In the genomic region with DNA sequence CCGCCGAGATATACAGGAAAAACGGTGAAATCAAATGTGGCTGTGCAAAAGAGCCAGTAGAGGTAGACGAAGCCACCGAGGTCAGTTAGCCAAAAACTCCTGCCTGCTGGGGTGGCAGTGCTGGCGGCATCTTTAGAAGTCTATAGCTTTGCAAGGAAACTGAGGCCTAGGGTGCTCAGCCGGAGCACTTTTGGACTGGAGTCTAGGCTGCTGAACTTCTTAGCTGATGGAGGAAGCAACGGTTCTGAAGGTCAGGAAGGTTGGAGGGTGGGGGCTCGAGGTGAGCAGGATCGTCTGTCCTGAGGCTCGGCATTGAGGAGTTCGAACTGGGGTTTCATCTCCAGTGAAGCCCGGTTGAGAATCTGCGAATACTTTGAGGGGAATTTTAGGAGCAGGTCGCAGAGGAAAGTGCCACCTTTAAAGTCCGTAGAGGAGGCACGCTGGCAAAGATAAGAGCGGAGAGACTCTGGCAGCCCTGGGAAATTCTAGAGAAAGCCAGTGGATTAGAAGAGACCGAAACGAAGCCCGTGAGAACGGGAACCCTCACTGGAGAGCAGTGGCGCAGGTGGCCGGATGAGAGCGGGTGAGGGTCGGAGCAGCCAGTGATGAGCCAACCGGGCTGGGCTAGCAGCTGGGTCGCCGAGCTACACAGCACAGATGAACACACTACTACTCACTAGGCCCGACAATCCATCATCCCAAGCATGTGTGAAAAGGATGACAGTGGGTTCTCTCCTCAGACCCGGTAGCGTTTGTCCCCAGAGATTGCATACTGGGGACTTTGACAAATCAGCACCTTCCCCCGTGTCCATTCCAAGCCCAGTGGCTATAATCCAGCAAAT, we compare ENCODE assay signal across 8 mouse cellular contexts.
DNase-seq lines count a peak whose midpoint lies in the region; ATAC-seq and TF ChIP-seq lines count a peak whose summit lies in the region.

No protein-coding gene starts in this region.

- peak overlapping the region; percentile 77 for H3K4me2 ChIP-seq in forebrain, embryonic 11.5 days (ENCODE audit: low read depth, low read length, severe bottlenecking)
- H3K4me2 ChIP-seq in intestine, embryonic 14.5 days (ENCODE audit: low read length), result peak overlapping the region; percentile 62
- H3K4me2 ChIP-seq in stomach, embryonic 15.5 days, result peak overlapping the region; percentile 68

- no peaks in the 10 kb centered on the region; the same call in 1 of the 2 replicates for H3K27me3 ChIP-seq in cerebellum, adult 2 months (ENCODE audit: control insufficient read depth, insufficient read depth, low read length)
- H3K27me3 ChIP-seq in forebrain, embryonic 11.5 days (ENCODE audit: control insufficient read depth, insufficient read depth, low read length), result peaks cover 17% of the 10 kb centered on the region
- peaks cover 17% of the 10 kb centered on the region for H3K27me3 ChIP-seq in intestine, embryonic 14.5 days (replicated peaks; ENCODE audit: control insufficient read depth, insufficient read depth, low read length)
- H3K27me3 ChIP-seq in stomach, embryonic 15.5 days (replicated peaks), result 0 out of 2 replicates have a peak, but pooled peaks cover 7% of the 10 kb centered on the region

- no peak overlapping the region for H3K27ac ChIP-seq in cerebellum, adult 2 months (ENCODE audit: insufficient read depth, low read length)
- no peak overlapping the region for H3K27ac ChIP-seq in forebrain, embryonic 11.5 days (ENCODE audit: low read depth, low read length)
- H3K27ac ChIP-seq in intestine, embryonic 14.5 days (ENCODE audit: low read depth), result no peak overlapping the region
- H3K27ac ChIP-seq in macrophage, result no peak overlapping the region
- H3K27ac ChIP-seq in stomach, embryonic 15.5 days, result no peak overlapping the region

- 12% methylated on average over 33 of the region's 33 CpGs for WGBS in cerebellum, adult 2 months
- WGBS in forebrain, embryonic 11.5 days, result 3% methylated on average over 33 of the region's 33 CpGs
- 7% methylated on average over 33 of the region's 33 CpGs for WGBS in intestine, embryonic 14.5 days
- 6% methylated on average over 33 of the region's 33 CpGs for WGBS in macrophage (ENCODE audit: missing documents)
- WGBS in stomach, embryonic 15.5 days, result 13% methylated on average over 33 of the region's 33 CpGs

- no peaks in the 10 kb centered on the region for H3K4me1 ChIP-seq in cerebellum, adult 2 months (ENCODE audit: control insufficient read depth, insufficient read depth, low read length)
- H3K4me1 ChIP-seq in forebrain, embryonic 11.5 days (replicated peaks; ENCODE audit: control insufficient read depth, insufficient read depth, low read length), result peaks cover 11% of the 10 kb centered on the region; the same call in 1 of the 2 replicates
- H3K4me1 ChIP-seq in intestine, embryonic 14.5 days (replicated peaks; ENCODE audit: control insufficient read depth, insufficient read depth, low read length), result peaks cover 19% of the 10 kb centered on the region
- peaks cover 16% of the 10 kb centered on the region for H3K4me1 ChIP-seq in stomach, embryonic 15.5 days

- no peaks in the 10 kb centered on the region for H3K79me2 ChIP-seq in macrophage (ENCODE audit: inconsistent target)

- no peaks in the 10 kb centered on the region for H3K9me3 ChIP-seq in forebrain, embryonic 11.5 days (ENCODE audit: control insufficient read depth, low read length)
- H3K9me3 ChIP-seq in intestine, embryonic 14.5 days (ENCODE audit: control insufficient read depth, low read length), result no peaks in the 10 kb centered on the region
- no peaks in the 10 kb centered on the region for H3K9me3 ChIP-seq in stomach, embryonic 15.5 days

- H3K36me3 ChIP-seq in forebrain, embryonic 11.5 days (ENCODE audit: control insufficient read depth, insufficient read depth, low read length), result no peaks in the 10 kb centered on the region
- no peaks in the 10 kb centered on the region for H3K36me3 ChIP-seq in intestine, embryonic 14.5 days (ENCODE audit: control insufficient read depth, insufficient read depth, low read length)
- no peaks in the 10 kb centered on the region for H3K36me3 ChIP-seq in macrophage (ENCODE audit: inconsistent target)
- no peaks in the 10 kb centered on the region for H3K36me3 ChIP-seq in stomach, embryonic 15.5 days

- TF ChIP-seq CTCF in cerebellum, adult 2 months (IDR thresholded peaks at IDR 0.05; ENCODE audit: borderline replicate concordance, insufficient read depth, low read depth, low read length), result no peak

- H3K4me3 ChIP-seq in cerebellum, adult 2 months (replicated peaks; ENCODE audit: insufficient read depth, low read depth, low read length), result no peak overlapping the region
- peak overlapping the region; percentile 37 for H3K4me3 ChIP-seq in forebrain, embryonic 11.5 days (ENCODE audit: low read depth, low read length)
- H3K4me3 ChIP-seq in intestine, embryonic 14.5 days (ENCODE audit: low read depth, low read length), result peak overlapping the region; percentile 37
- H3K4me3 ChIP-seq in macrophage (ENCODE audit: inconsistent target), result peak overlapping the region; percentile 20
- peak overlapping the region; percentile 41 for H3K4me3 ChIP-seq in stomach, embryonic 15.5 days (replicated peaks)

- ATAC-seq in forebrain, embryonic 11.5 days (replicated peaks; ENCODE audit: low FRiP score), result no peak; the same call in 1 of the 2 replicates
- ATAC-seq in intestine, embryonic 14.5 days (replicated peaks; ENCODE audit: low FRiP score, low TSS enrichment, low read depth), result no peak
- no peak for ATAC-seq in stomach, embryonic 15.5 days (ENCODE audit: insufficient read depth, low FRiP score, low read depth)

- H3K9ac ChIP-seq in forebrain, embryonic 11.5 days (ENCODE audit: low read length), result peak overlapping the region; percentile 35; the same call in 1 of the 2 replicates
- H3K9ac ChIP-seq in intestine, embryonic 14.5 days (ENCODE audit: low read length), result peak overlapping the region; percentile 32; the same call in 1 of the 2 replicates
- no peak overlapping the region for H3K9ac ChIP-seq in stomach, embryonic 15.5 days

- TF ChIP-seq POLR2A in cerebellum, adult 2 months (IDR thresholded peaks at IDR 0.05; ENCODE audit: borderline replicate concordance, insufficient read depth, low read length), result no peak

- DNase-seq in cerebellum, postnatal 25 days, result peak; percentile 8 to 10
- DNase-seq in cerebellum, adult 2 months, result no peak
- DNase-seq in CD8-positive naive resting alpha-beta T cell, adult 2 months (ENCODE audit: low read depth in 2 of 2, low spot score in 2 of 2), result peak; percentile 7 to 32
- DNase-seq in forebrain, embryonic 11.5 days (ENCODE audit: low spot score), result peak; percentile 64
- DNase-seq in intestine, embryonic 14.5 days (ENCODE audit: low spot score), result no peak
- DNase-seq in right cerebral cortex, postnatal 36 days (ENCODE audit: low spot score in 2 of 2), result no peak

Comparison
In these comparisons a context has a peak if more than half of its experiments do, and no peak if none do; other contexts are left out.
1. DNase-seq: peak in cerebellum, postnatal 25 days (2 of 2), CD8-positive naive resting alpha-beta T cell, adult 2 months (2 of 2) and forebrain, embryonic 11.5 days (single experiment); none in cerebellum, adult 2 months (0 of 2), intestine, embryonic 14.5 days (single experiment) and right cerebral cortex, postnatal 36 days (0 of 2).
2. Peak in every context shown above with its lines, with median percentiles within 50 percentile points of each other: H3K4me2 ChIP-seq.